Mouse (Mus musculus): ENCODE results near the gene Sat2.

The Sat2 gene

GRCm38 (mm10) chr11:69621571-69622268 is at the start of gene Sat2:
Gene Sat2 (plus strand): TSS chr11:69622024.
- DNase-seq (ENCODE audit: extremely low spot score, low read depth, low spot score), result no peak

GRCm38 (mm10) chr11:69575220-69575619 is 46.6 kb upstream of the Sat2 start:
- no peak for DNase-seq (ENCODE audit: extremely low spot score, low read depth, low spot score)

GRCm38 (mm10) chr11:69576307-69576706 is 45.5 kb upstream of the Sat2 start:
- DNase-seq (ENCODE audit: extremely low spot score, low read depth, low spot score), result no peak

- DNase-seq (ENCODE audit: extremely low spot score, low read depth, low spot score), result no peak
These were observed 43.5 kb upstream of the Sat2 start for GRCm38 (mm10) chr11:69578301-69578700.

- peak; percentile 99 for DNase-seq (ENCODE audit: extremely low spot score, low read depth, low spot score)
These were observed 42.5 kb upstream of the Sat2 start for GRCm38 (mm10) chr11:69579128-69580017.

GRCm38 (mm10) chr11:69580091-69580514 is 41.7 kb upstream of the Sat2 start, which contains the start of the genes Wrap53 and Trp53:
Gene Wrap53 (minus strand): TSS chr11:69580255.
Gene Trp53 (plus strand): TSS chr11:69580359.
- DNase-seq (ENCODE audit: extremely low spot score, low read depth, low spot score), result peak; percentile 90

GRCm38 (mm10) chr11:69580572-69581146 is 41.2 kb upstream of the Sat2 start:
- no peak for DNase-seq (ENCODE audit: extremely low spot score, low read depth, low spot score)

GRCm38 (mm10) chr11:69581147-69581688 is 40.6 kb upstream of the Sat2 start:
- DNase-seq (ENCODE audit: extremely low spot score, low read depth, low spot score), result peak; percentile 89

GRCm38 (mm10) chr11:69581814-69582213 is 40.0 kb upstream of the Sat2 start:
- no peak for DNase-seq (ENCODE audit: extremely low spot score, low read depth, low spot score)

- DNase-seq (ENCODE audit: extremely low spot score, low read depth, low spot score), result no peak
These were observed 39.5 kb upstream of the Sat2 start for GRCm38 (mm10) chr11:69582230-69582805.

GRCm38 (mm10) chr11:69584008-69584407 is 37.8 kb upstream of the Sat2 start:
- no peak for DNase-seq (ENCODE audit: extremely low spot score, low read depth, low spot score)

GRCm38 (mm10) chr11:69584937-69585336 is 36.9 kb upstream of the Sat2 start:
- no peak for DNase-seq (ENCODE audit: extremely low spot score, low read depth, low spot score)

GRCm38 (mm10) chr11:69585718-69586325 is 36.0 kb upstream of the Sat2 start:
- DNase-seq (ENCODE audit: extremely low spot score, low read depth, low spot score), result no peak

GRCm38 (mm10) chr11:69589207-69589834 is 32.5 kb upstream of the Sat2 start:
- no peak for DNase-seq (ENCODE audit: extremely low spot score, low read depth, low spot score)

- no peak for DNase-seq (ENCODE audit: extremely low spot score, low read depth, low spot score)
These were observed 31.2 kb upstream of the Sat2 start for GRCm38 (mm10) chr11:69590622-69591021.

GRCm38 (mm10) chr11:69591424-69591823 is 30.4 kb upstream of the Sat2 start:
- DNase-seq (ENCODE audit: extremely low spot score, low read depth, low spot score), result no peak

- no peak for DNase-seq (ENCODE audit: extremely low spot score, low read depth, low spot score)
These were observed 29.8 kb upstream of the Sat2 start for GRCm38 (mm10) chr11:69591899-69592637.

GRCm38 (mm10) chr11:69592799-69593198 is 29.0 kb upstream of the Sat2 start:
- no peak for DNase-seq (ENCODE audit: extremely low spot score, low read depth, low spot score)

- DNase-seq (ENCODE audit: extremely low spot score, low read depth, low spot score), result no peak
These were observed 27.0 kb upstream of the Sat2 start for GRCm38 (mm10) chr11:69594853-69595252.

Data from hindlimb bud, embryonic 11.5 days (tissue).